Mouse (Mus musculus): ENCODE results near the gene Senp3.

Senp3 gene

GRCm38 (mm10) chr11:69682209-69682839 lies 440 bp upstream of the Senp3 start:
- no peak for DNase-seq (ENCODE audit: low spot score in 2 of 2)

- DNase-seq (ENCODE audit: low spot score in 2 of 2), result no peak
These were observed 1.6 kb downstream of the Senp3 start for GRCm38 (mm10) chr11:69680136-69680855.

DNA sequence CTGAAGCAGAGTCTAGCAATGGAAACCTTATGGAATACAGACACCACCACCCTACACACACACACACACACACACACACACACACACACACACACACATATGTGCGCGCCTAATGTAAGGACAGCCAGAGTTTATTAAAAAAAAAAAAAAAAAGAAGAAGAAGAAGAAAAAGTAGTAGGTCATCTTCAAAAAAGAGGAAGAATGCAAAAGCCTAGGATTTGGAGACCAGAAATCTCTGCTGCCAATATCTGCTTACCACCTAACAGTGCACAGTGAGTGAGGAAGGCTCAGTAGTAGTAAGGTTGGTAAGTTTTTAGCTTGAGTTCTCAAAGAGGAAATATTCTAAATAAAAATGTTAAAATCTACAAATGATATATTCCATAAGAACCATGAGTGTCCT lies 2.7 kb downstream of the Senp3 start:
- no peak for DNase-seq (ENCODE audit: low spot score in 2 of 2)

DNA sequence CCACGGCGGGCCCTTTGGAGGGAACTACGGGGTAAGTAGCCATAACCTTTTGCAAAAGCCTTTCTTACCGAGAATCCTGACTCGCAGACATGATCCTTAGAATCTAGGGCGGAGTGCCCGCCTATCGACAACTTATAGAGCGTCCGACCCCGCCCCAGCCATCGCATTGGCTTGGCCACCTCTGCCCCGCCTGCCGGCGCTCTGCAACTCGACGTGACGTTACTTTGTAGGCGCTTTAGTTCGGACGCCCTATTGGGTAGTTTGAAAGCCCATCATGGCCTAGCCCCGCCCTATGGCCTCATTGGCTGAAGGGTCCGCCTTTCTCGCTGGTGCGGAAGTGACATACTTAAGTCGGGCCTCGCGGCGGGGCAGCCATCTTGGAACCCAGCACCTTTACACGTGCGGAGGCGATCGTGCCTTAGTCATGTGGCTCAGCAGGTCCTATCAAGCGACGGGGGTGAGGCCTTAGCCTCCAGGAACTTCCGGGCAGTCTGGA lies 9.6 kb downstream of the Senp3 start, which contains the start of gene Eif4a1:
Eif4a1 (minus strand) TSS at position 213 of the 496 bp plus-strand sequence.
- peak; percentile 98 to 99 for DNase-seq (ENCODE audit: low spot score in 2 of 2)

DNA sequence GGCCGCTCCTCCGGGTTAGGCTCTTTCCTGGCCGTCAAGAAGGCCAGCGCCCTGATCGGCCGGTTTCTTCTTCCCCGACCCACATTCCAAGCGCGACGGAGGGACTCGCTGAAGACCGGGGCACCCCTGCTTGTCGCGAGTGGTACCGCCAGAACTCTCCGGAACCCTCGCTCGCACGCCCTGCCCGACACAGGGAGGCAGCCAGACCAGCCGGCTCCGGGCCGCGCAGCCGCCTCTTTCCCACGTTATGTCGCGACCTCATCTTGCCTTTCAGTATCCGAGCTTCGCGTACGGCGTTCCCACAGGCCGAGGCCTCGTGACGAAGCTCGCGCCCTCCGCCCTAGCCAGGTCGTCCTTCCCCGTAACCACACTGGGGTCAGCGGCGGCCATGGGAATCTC lies 10.2 kb downstream of the Senp3 start:
- DNase-seq (ENCODE audit: low spot score in 2 of 2), result peak in 1 of 2 experiments; percentile 36

DNA sequence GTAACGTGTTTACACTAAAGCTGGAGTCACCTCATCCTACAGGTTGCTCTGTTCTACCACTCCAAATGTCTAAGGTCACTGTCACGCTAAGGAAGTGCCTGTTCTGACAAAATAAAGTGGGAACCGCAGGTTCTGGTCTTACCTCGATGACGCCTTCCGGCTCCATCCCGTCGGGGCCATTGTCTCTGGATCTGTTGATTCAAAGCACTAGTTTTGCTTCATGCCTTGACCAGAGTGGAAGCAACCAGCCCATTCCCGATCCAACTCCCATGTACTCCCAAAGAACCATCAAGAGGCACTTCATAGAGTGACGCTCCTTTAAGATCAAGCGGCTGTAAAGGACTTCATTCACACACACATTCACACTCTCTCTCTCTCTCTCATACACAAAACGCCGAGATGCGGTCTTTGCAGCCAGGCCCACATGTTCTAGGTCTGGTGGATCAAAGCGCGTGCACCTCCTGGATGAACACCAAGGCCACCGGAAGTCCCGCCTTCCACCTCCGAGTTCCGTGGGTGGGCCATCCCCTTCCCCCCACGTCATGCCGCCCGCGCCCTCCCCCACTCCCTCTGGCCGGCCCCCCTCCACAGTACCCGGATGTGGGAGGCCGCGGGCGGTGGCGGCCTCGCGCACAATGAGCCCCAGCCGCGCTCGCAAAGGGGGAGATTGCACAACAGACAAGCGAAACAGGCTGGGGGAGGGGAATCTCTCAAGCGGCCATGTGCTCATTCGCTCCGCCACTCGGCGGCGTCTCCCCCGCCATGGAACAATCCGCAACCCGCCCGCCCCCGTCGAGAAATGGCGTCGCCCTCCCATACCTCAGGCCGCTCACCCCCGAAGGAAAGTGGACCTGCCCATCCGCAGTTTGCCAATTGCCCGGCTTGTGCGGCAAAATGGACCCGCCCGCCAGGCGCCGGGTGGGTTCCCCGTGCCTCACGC lies 10.8 kb downstream of the Senp3 start:
- peak; percentile 84 to 92 for DNase-seq (ENCODE audit: low spot score in 2 of 2)

DNA sequence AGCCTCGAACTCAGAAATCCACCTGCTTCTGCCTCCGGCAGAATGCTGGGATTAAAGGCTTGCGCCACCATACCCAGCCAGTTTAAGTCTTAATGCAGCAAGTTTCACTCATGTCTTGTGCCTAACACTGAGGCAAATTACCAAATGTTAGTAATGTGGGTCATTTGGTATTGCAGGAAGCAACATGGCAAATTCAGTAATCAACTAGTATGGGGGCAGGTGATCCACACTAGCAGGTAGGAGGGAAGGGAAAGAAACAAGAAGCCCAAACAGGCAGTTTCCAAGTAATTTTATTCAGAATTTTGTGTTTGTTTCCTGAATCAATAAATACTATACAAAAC lies 15.2 kb downstream of the Senp3 start:
- DNase-seq (ENCODE audit: low spot score in 2 of 2), result no peak

DNA sequence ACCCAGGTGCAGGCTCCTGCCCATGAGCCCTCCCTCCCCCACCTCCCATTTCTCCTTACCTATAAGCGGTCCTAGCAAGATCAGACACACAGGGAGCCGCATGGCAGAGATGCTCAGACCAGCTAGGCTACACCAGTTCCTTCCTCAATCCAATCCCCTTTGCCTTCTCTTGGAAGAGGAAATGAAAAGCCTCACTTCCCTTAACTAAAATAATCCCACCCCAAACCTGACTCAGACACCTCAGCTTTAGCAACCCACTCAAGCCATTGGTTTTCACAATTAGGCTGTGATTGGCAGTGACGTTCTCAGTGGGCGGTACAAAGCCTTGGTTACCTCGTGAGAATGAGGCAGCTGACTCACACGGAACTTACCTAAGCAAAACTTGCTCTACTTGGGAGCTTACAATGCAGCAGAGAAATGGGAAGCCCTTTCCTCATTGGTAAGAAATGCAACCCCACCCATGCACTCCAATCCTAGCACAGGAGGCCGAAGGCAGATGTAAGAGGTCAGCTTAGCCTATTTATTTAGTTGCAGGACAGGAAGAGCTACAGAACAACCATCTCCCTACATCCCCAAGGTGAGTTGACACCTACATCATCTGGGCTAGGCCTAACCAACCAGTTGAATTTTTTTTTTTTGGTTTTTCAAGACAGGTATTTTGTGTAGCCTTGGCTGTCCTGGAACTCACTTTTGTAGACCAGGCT lies 15.8 kb downstream of the Senp3 start, which contains the start of gene Cd68:
Cd68 (minus strand) TSS at position 193 of the 704 bp plus-strand sequence.
- peak in 1 of 2 experiments; percentile 45 for DNase-seq (ENCODE audit: low spot score in 2 of 2)

DNA sequence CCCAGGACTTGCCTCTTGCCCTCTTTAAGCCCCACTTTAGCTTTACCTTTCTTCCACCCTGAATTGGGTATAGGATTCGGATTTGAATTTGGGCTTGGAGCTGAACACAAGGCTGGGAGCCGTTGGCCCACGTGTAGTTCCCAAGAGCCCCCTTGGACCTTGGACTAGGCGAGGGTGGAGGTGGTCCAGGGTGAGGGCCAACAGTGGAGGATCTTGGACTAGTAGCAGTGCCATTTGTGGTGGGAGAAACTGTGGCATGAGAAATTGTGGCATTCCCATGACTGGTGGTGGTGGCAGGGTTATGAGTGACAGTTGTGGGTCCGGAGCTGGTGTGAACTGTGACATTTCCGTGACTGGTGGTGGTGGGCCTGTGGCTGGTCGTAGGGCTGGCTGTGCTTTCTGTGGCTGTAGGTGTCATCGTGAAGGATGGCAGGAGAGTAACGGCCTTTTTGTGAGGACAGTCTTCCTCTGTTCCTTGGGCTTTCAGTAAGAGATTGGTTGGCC lies 16.4 kb downstream of the Senp3 start:
- no peak for DNase-seq (ENCODE audit: low spot score in 2 of 2)

DNA sequence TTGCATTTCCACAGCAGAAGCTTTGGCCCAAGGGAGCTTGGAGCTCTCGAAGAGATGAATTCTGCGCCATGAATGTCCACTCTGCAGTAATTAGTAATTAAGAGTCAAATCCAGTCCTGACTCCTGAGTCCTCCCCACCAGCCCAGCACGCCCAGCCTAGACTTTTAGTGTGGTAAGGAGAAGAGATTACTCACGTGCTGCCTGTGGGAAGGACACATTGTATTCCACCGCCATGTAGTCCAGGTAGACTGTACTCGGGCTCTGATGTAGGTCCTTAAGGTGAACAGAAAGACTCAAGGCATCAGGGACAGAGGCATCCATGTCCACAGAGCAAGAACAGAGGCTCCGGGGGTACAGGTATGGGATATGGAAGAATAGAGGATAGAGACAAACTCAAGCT lies 17.0 kb downstream of the Senp3 start:
- DNase-seq (ENCODE audit: low spot score in 2 of 2), result no peak

DNA sequence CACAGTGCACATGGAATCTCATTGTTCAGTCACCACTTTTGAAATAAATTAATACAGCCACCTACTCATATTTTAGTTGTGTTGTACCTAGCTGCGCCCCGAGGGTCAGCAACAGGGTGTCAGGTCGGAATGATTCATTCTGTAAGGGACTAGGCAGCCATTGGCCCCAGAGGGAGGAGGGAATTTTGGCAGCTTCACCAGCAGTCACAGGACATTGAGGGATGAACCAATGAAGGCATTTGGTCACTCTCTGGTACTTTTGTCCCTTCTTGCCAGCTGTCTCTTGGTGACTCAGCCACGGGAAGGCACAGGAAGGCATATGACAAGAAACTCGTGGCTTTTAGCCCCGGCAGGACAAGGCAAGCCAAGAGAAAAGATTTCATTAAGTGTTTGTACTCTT lies 18.1 kb downstream of the Senp3 start:
- no peak for DNase-seq (ENCODE audit: low spot score in 2 of 2)

GRCm38 (mm10) chr11:69662967-69663671 lies 18.8 kb downstream of the Senp3 start:
- no peak for DNase-seq (ENCODE audit: low spot score in 2 of 2)

- DNase-seq (ENCODE audit: low spot score in 2 of 2), result peak; percentile 83 to 90
These were observed 19.5 kb downstream of the Senp3 start, which contains the start of gene Mpdu1 for GRCm38 (mm10) chr11:69662213-69662966. Gene Mpdu1, minus strand, starts transcription at chr11:69662642.

GRCm38 (mm10) chr11:69661221-69661881 lies 20.5 kb downstream of the Senp3 start:
- no peak for DNase-seq (ENCODE audit: low spot score in 2 of 2)

- no peak for DNase-seq (ENCODE audit: low spot score in 2 of 2)
These were observed 24.4 kb downstream of the Senp3 start for GRCm38 (mm10) chr11:69657462-69657881.

DNA sequence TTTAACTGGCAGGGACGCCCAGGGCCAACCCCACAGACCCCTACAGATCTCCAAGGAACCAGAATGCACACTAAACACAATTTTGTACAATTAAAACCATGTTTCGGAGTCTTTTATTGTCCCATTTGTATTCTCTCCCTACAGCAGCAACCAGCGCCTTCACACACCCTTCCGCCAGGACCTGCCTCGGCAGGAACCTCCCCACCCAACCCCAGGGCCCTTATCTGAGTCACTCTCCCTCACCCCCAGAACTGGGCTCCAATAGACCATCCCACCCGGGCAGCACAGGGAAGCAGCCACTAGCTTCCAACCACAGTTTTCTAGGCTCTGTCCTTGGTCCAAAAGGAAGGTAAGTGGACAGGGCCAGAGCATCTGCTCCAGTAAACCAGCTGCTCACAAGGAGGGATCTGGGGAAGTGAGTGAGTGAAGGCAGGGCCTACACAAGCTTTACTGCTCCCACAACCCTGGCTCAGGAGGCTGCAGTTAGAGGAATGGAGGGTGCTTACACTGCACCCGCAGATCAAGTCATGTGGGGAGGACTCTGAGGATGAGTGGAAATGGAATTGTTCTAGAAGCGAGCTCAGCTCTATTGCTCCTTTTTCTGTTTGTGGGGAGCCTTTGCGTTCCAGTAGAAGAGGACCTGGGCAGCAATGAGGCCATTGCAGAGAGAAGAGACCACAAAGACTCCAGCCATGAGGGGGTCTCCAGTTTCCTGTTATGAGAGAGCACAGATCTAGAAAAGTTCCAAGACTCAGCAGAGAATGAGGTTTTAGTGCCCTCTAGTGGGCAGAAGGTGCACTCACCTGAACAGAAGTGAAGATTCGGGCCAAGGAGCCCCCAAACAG lies 25.0 kb downstream of the Senp3 start:
- DNase-seq (ENCODE audit: low spot score in 2 of 2), result peak in 1 of 2 experiments; percentile 49

DNA sequence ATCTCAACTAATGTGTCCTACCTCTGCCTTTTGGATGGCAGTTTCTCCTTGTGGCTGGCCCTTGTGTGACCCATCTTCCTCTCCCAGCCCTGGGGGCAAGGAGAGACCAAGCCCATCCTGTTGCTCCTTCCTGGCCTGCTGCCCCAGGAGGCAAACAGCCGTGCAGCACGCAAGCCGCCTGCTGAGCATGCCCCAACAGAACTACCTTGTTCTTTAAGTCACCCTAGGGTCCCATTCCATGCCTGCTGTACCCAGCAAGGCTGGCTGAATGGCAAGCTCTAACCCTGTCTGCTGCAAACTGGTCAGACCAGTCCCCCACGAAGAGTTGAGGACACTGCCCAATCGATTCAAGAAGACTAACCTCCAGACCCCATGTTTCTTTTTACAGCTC lies 25.8 kb downstream of the Senp3 start:
- DNase-seq (ENCODE audit: low spot score in 2 of 2), result no peak
